Mouse (Mus musculus) limb, embryonic 11.5 days (tissue): Measurements from ENCODE around the gene Fgr. TPM values are rescaled to one million over a fixed set of nuclear protein-coding genes. Genes with fewer than 3 reads are reported as not detected.

ENCODE experiments used
- ATAC-seq: fragments of 200-750 bp; cut with Nextera tagmentation; 2 replicates; pipeline ENCODE4 v1.8.0; 2017; ENCODE audit warnings: low read depth; ENCODE audit not compliant: insufficient number of reproducible peaks, low FRiP score, low TSS enrichment
- DNase-seq: peaks from one replicate; pipeline ENCODE4 v3.0.0-alpha.2; 2015; ENCODE audit warnings: low spot score
- H3K27ac ChIP-seq: fragments of 300-500 bp; sonication (generic); replicated peaks from 2 replicates; pipeline ENCODE4 v1.5.1; 2014; ENCODE audit warnings: low read depth, mild to moderate bottlenecking, low read length
- H3K27me3 ChIP-seq: fragments of 300-500 bp; sonication (generic); 2 replicates; pipeline ENCODE4 v1.6.1; 2014; ENCODE audit warnings: mild to moderate bottlenecking, low read length, mixed read lengths; ENCODE audit not compliant: control insufficient read depth, insufficient read depth
- H3K36me3 ChIP-seq: fragments of 300-500 bp; sonication (generic); 2 replicates; pipeline ENCODE4 v1.6.1; 2014; ENCODE audit warnings: mild to moderate bottlenecking, low read length, moderate library complexity, mixed read lengths; ENCODE audit not compliant: control insufficient read depth, insufficient read depth
- H3K4me1 ChIP-seq: fragments of 300-500 bp; sonication (generic); 2 replicates; pipeline ENCODE4 v1.6.1; 2014; ENCODE audit warnings: low read length, mixed read lengths; ENCODE audit not compliant: control insufficient read depth, insufficient read depth
- H3K4me2 ChIP-seq: fragments of 300-500 bp; sonication (generic); 2 replicates; pipeline ENCODE4 v1.6.1; 2014; ENCODE audit warnings: low read depth, mild to moderate bottlenecking, moderate library complexity; ENCODE audit not compliant: severe bottlenecking
- H3K4me3 ChIP-seq: fragments of 300-500 bp; sonication (generic); 2 replicates; pipeline ENCODE4 v1.5.1; 2014; ENCODE audit warnings: low read depth, low read length
- H3K9ac ChIP-seq: fragments of 300-500 bp; sonication (generic); 2 replicates; pipeline ENCODE4 v1.6.1; 2014; ENCODE audit warnings: mild to moderate bottlenecking, low read length
- H3K9me3 ChIP-seq: fragments of 300-500 bp; sonication (generic); 2 replicates; pipeline ENCODE4 v1.6.1; 2016; ENCODE audit warnings: low read length; ENCODE audit not compliant: control insufficient read depth
- WGBS: fragments of 180-500 bp; shearing (Covaris S2); extraction: QIAGEN DNeasy Blood & Tissue Kit; methylation state at CpG from one replicate; pipeline ENCODE4 v1.1.7; 2014; 5-methylcytosine and 5-hydroxymethylcytosine counted together
- polyA plus RNA-seq: library from polyadenylated mRNA; unstranded; fragments of >200 nt; fragmentation: Nextera tagmentation; extraction: Ambion mirVana; gene quantifications from 2 replicates; pipeline ENCODE4 v1.2.1, GENCODE M21; 2014

Gene Fgr
- polyA plus RNA-seq, 1 experiment from 2014 or later = 0.35 TPM

GRCm38 (mm10) chr4:133042651-133043635 lies 69.0 kb downstream of the Fgr start:
- Histone ChIP-seq H3K9me3 (no peaks in the 10 kb centered on the region), H3K9ac (peak overlapping the region; percentile 45), H3K27me3 (no peaks in the 10 kb centered on the region), H3K4me2 (peak overlapping the region; percentile 100), H3K4me3 (peak overlapping the region; percentile 20), H3K4me1 (peaks cover 92% of the 10 kb centered on the region), H3K36me3 (no peaks in the 10 kb centered on the region), H3K27ac (peak overlapping the region; percentile 88)
- DNase-seq (peak; percentile 72), ATAC-seq (0 out of 2 replicates have a peak, but pooled peaks have one; percentile 26)
- 3% methylated on average over 28 of the region's 28 CpGs for WGBS

- Histone ChIP-seq H3K27me3 (no peaks in the 10 kb centered on the region), H3K4me2 (peak overlapping the region; percentile 100), H3K9me3 (no peaks in the 10 kb centered on the region), H3K36me3 (no peaks in the 10 kb centered on the region), H3K4me3 (peak overlapping the region; percentile 20; the same call in 1 of the 2 replicates), H3K27ac (peak overlapping the region; percentile 88), H3K4me1 (peaks cover 91% of the 10 kb centered on the region), H3K9ac (peak overlapping the region; percentile 30; the same call in 1 of the 2 replicates)
- WGBS = 7% methylated on average over 6 of the region's 6 CpGs
- ATAC-seq (no peak), DNase-seq (no peak)
Measured at GRCm38 (mm10) chr4:133043798-133044646, 70.1 kb downstream of the Fgr start.

GRCm38 (mm10) chr4:133044647-133045094 lies 70.8 kb downstream of the Fgr start:
- no peak for DNase-seq
- peak overlapping the region; percentile 29 for H3K4me2 ChIP-seq
- no peak for ATAC-seq
- whole genome bisulfite sequencing = under 1% methylated on average over 5 of the region's 6 CpGs
- H3K36me3 ChIP-seq = no peaks in the 10 kb centered on the region
- peaks cover 94% of the 10 kb centered on the region for H3K4me1 ChIP-seq
- no peak overlapping the region for H3K4me3 ChIP-seq
- peak overlapping the region; percentile 30 for H3K9ac ChIP-seq
- H3K9me3 ChIP-seq = no peaks in the 10 kb centered on the region
- H3K27me3 ChIP-seq = no peaks in the 10 kb centered on the region
- H3K27ac ChIP-seq = peak overlapping the region; percentile 88

- Histone ChIP-seq H3K4me2 (no peak overlapping the region), H3K27ac (peak overlapping the region; percentile 59; the same call in 1 of the 2 replicates), H3K9me3 (no peaks in the 10 kb centered on the region), H3K27me3 (no peaks in the 10 kb centered on the region), H3K4me3 (no peak overlapping the region), H3K4me1 (peaks cover 98% of the 10 kb centered on the region), H3K9ac (no peak overlapping the region), H3K36me3 (no peaks in the 10 kb centered on the region)
- DNase-seq (peak; percentile 49), ATAC-seq (no peak)
- 33% methylated on average over 11 of the region's 11 CpGs for WGBS
Measured at GRCm38 (mm10) chr4:133045771-133046474, 72.0 kb downstream of the Fgr start.

GRCm38 (mm10) chr4:133046691-133047352 lies 72.9 kb downstream of the Fgr start:
- Histone ChIP-seq H3K9ac (0 out of 2 replicates have a peak overlapping the region, but pooled peaks have one; percentile 17), H3K27me3 (no peaks in the 10 kb centered on the region), H3K4me2 (peak overlapping the region; percentile 22; the same call in 1 of the 2 replicates), H3K9me3 (no peaks in the 10 kb centered on the region), H3K4me1 (peaks cover 98% of the 10 kb centered on the region), H3K36me3 (no peaks in the 10 kb centered on the region), H3K27ac (peak overlapping the region; percentile 59; the same call in 1 of the 2 replicates), H3K4me3 (no peak overlapping the region)
- ATAC-seq = no peak
- DNase-seq = no peak
- WGBS = 22% methylated on average over 12 of the region's 12 CpGs

GRCm38 (mm10) chr4:133047353-133048105 lies 73.6 kb downstream of the Fgr start:
- WGBS = 11% methylated on average over 16 of the region's 16 CpGs
- ATAC-seq (no peak), DNase-seq (peak; percentile 63)
- no peaks in the 10 kb centered on the region for H3K9me3 ChIP-seq
- H3K36me3 ChIP-seq = no peaks in the 10 kb centered on the region
- peak overlapping the region; percentile 22; the same call in 1 of the 2 replicates for H3K4me2 ChIP-seq
- no peaks in the 10 kb centered on the region for H3K27me3 ChIP-seq
- peak overlapping the region; percentile 59; the same call in 1 of the 2 replicates for H3K27ac ChIP-seq
- peaks cover 98% of the 10 kb centered on the region for H3K4me1 ChIP-seq
- 0 out of 2 replicates have a peak overlapping the region, but pooled peaks have one; percentile 6 for H3K4me3 ChIP-seq
- peak overlapping the region; percentile 17; the same call in 1 of the 2 replicates for H3K9ac ChIP-seq
